Comparison of ENCODE assay signal across 1 mouse cellular context in genomic region chr2:122152850-122153249, GRCm38 (mm10).
TF ChIP-seq lines count a peak whose summit lies in the region.

No protein-coding gene starts in this region.

TF ChIP-seq in MEL, 35 proteins besides CTCF, POLR2A, EP300 and RAD21:
- TF ChIP-seq USF1 (IDR thresholded peaks at IDR 0.05; ENCODE audit: low read depth, low read length) (no peak), ETS1 (IDR thresholded peaks at IDR 0.05; ENCODE audit: low read depth, low read length) (0 out of 2 replicates have a peak, but pooled peaks have one; percentile 16), ZNF384 (IDR thresholded peaks at IDR 0.05; ENCODE audit: low read depth, low read length) (peak; percentile 88), TBP (IDR thresholded peaks at IDR 0.05; ENCODE audit: low read depth, low read length) (no peak), RCOR1 (IDR thresholded peaks at IDR 0.05; ENCODE audit: low read depth, low read length) (no peak), GABPA (IDR thresholded peaks at IDR 0.05; ENCODE audit: low read depth, low read length) (no peak), MAZ (IDR thresholded peaks at IDR 0.05; ENCODE audit: low read depth, low read length) (no peak), ZMIZ1 (IDR thresholded peaks at IDR 0.05; ENCODE audit: low read depth, low read length) (no peak), ZKSCAN1 (IDR thresholded peaks at IDR 0.05; ENCODE audit: low read depth, low read length) (no peak), ELF1 (IDR thresholded peaks at IDR 0.05; ENCODE audit: low read depth, low read length) (no peak), USF2 (IDR thresholded peaks at IDR 0.05; ENCODE audit: borderline replicate concordance in 1 of 2, insufficient read depth in 1 of 2, low read depth in 1 of 2, low read length in 2 of 2) (no peak), BHLHE40 (IDR thresholded peaks at IDR 0.05; ENCODE audit: borderline replicate concordance, low read depth, low read length) (no peak)
